Mouse (Mus musculus): Measurements from ENCODE around the gene Rnf182. TPM values are rescaled to one million over a fixed set of nuclear protein-coding genes. Genes with fewer than 3 reads are reported as not detected.

Gene Rnf182
- polyA plus RNA-seq, 1 experiment: 0.47 TPM

- TF ChIP-seq POLR2A (IDR thresholded peaks at IDR 0.05; ENCODE audit: low read depth, low read length) (no peak), CTCF (IDR thresholded peaks at IDR 0.05; ENCODE audit: borderline replicate concordance, insufficient read depth, low read length) (no peak)
- no peaks in the 10 kb centered on the region; the same call in 1 of the 2 replicates for H3K4me1 ChIP-seq (ENCODE audit: control insufficient read depth, insufficient read depth, low read length)
- no peak overlapping the region for H3K4me3 ChIP-seq (ENCODE audit: insufficient read depth, low read length)
- H3K27ac ChIP-seq (ENCODE audit: insufficient read depth, low read length): no peak overlapping the region
Measured at GRCm38 (mm10) chr13:43633024-43633423, 17.5 kb downstream of the Rnf182 start.

- Histone ChIP-seq H3K4me3 (ENCODE audit: insufficient read depth, low read length) (no peak overlapping the region), H3K4me1 (ENCODE audit: control insufficient read depth, insufficient read depth, low read length) (no peaks in the 10 kb centered on the region), H3K27ac (ENCODE audit: insufficient read depth, low read length) (no peak overlapping the region)
- TF ChIP-seq POLR2A (IDR thresholded peaks at IDR 0.05; ENCODE audit: low read depth, low read length) (no peak), CTCF (IDR thresholded peaks at IDR 0.05; ENCODE audit: borderline replicate concordance, insufficient read depth, low read length) (no peak)
Measured at GRCm38 (mm10) chr13:43637720-43638119, 22.2 kb downstream of the Rnf182 start.

GRCm38 (mm10) chr13:43644991-43645390, 29.5 kb downstream of the Rnf182 start:
- Histone ChIP-seq H3K27ac (ENCODE audit: insufficient read depth, low read length) (no peak overlapping the region), H3K4me1 (ENCODE audit: control insufficient read depth, insufficient read depth, low read length) (no peaks in the 10 kb centered on the region), H3K4me3 (ENCODE audit: insufficient read depth, low read length) (no peak overlapping the region)
- no peak for TF ChIP-seq POLR2A (IDR thresholded peaks at IDR 0.05; ENCODE audit: low read depth, low read length)
- no peak for TF ChIP-seq CTCF (IDR thresholded peaks at IDR 0.05; ENCODE audit: borderline replicate concordance, insufficient read depth, low read length)

GRCm38 (mm10) chr13:43648556-43648955, 33.0 kb downstream of the Rnf182 start:
- TF ChIP-seq POLR2A (IDR thresholded peaks at IDR 0.05; ENCODE audit: low read depth, low read length): no peak
- no peak for TF ChIP-seq CTCF (IDR thresholded peaks at IDR 0.05; ENCODE audit: borderline replicate concordance, insufficient read depth, low read length)

GRCm38 (mm10) chr13:43651277-43651676, 35.8 kb downstream of the Rnf182 start:
- Histone ChIP-seq H3K4me1 (ENCODE audit: control insufficient read depth, insufficient read depth, low read length) (no peaks in the 10 kb centered on the region), H3K27ac (ENCODE audit: insufficient read depth, low read length) (no peak overlapping the region), H3K4me3 (ENCODE audit: insufficient read depth, low read length) (no peak overlapping the region)
- no peak for TF ChIP-seq CTCF (IDR thresholded peaks at IDR 0.05; ENCODE audit: borderline replicate concordance, insufficient read depth, low read length)
- no peak for TF ChIP-seq POLR2A (IDR thresholded peaks at IDR 0.05; ENCODE audit: low read depth, low read length)

More at GRCm38 (mm10) chr13:43648556-43648955, 33.0 kb downstream of the Rnf182 start:
- Histone ChIP-seq H3K4me3 (ENCODE audit: insufficient read depth, low read length) (no peak overlapping the region), H3K4me1 (ENCODE audit: control insufficient read depth, insufficient read depth, low read length) (no peaks in the 10 kb centered on the region), H3K27ac (ENCODE audit: insufficient read depth, low read length) (no peak overlapping the region)

GRCm38 (mm10) chr13:43654091-43654490, 38.6 kb downstream of the Rnf182 start:
- TF ChIP-seq POLR2A (IDR thresholded peaks at IDR 0.05; ENCODE audit: low read depth, low read length) (no peak), CTCF (IDR thresholded peaks at IDR 0.05; ENCODE audit: borderline replicate concordance, insufficient read depth, low read length) (no peak)
- Histone ChIP-seq H3K4me3 (ENCODE audit: insufficient read depth, low read length) (no peak overlapping the region), H3K27ac (ENCODE audit: insufficient read depth, low read length) (no peak overlapping the region)

GRCm38 (mm10) chr13:43663225-43663624, 47.7 kb downstream of the Rnf182 start:
- Histone ChIP-seq H3K4me3 (ENCODE audit: insufficient read depth, low read length) (no peak overlapping the region), H3K4me1 (ENCODE audit: control insufficient read depth, insufficient read depth, low read length) (no peaks in the 10 kb centered on the region), H3K27ac (ENCODE audit: insufficient read depth, low read length) (no peak overlapping the region)
- no peak for TF ChIP-seq CTCF (IDR thresholded peaks at IDR 0.05; ENCODE audit: borderline replicate concordance, insufficient read depth, low read length)
- TF ChIP-seq POLR2A (IDR thresholded peaks at IDR 0.05; ENCODE audit: low read depth, low read length): no peak

More at GRCm38 (mm10) chr13:43654091-43654490, 38.6 kb downstream of the Rnf182 start:
- no peaks in the 10 kb centered on the region for H3K4me1 ChIP-seq (ENCODE audit: control insufficient read depth, insufficient read depth, low read length)

- Histone ChIP-seq H3K4me3 (ENCODE audit: insufficient read depth, low read length) (no peak overlapping the region), H3K4me1 (ENCODE audit: control insufficient read depth, insufficient read depth, low read length) (no peaks in the 10 kb centered on the region), H3K27ac (ENCODE audit: insufficient read depth, low read length) (no peak overlapping the region)
- TF ChIP-seq POLR2A (IDR thresholded peaks at IDR 0.05; ENCODE audit: low read depth, low read length) (no peak), CTCF (IDR thresholded peaks at IDR 0.05; ENCODE audit: borderline replicate concordance, insufficient read depth, low read length) (no peak)
Measured at GRCm38 (mm10) chr13:43666130-43666529, 50.6 kb downstream of the Rnf182 start.

- no peak overlapping the region for H3K4me3 ChIP-seq (ENCODE audit: insufficient read depth, low read length)
- TF ChIP-seq CTCF (IDR thresholded peaks at IDR 0.05; ENCODE audit: borderline replicate concordance, insufficient read depth, low read length) (no peak), POLR2A (IDR thresholded peaks at IDR 0.05; ENCODE audit: low read depth, low read length) (no peak)
- H3K4me1 ChIP-seq (ENCODE audit: control insufficient read depth, insufficient read depth, low read length): no peaks in the 10 kb centered on the region
- no peak overlapping the region for H3K27ac ChIP-seq (ENCODE audit: insufficient read depth, low read length)
Measured at GRCm38 (mm10) chr13:43666920-43667319, 51.4 kb downstream of the Rnf182 start.

GRCm38 (mm10) chr13:43677159-43677882, 61.8 kb downstream of the Rnf182 start:
- Histone ChIP-seq H3K4me1 (ENCODE audit: control insufficient read depth, insufficient read depth, low read length) (no peaks in the 10 kb centered on the region), H3K27ac (ENCODE audit: insufficient read depth, low read length) (no peak overlapping the region), H3K4me3 (ENCODE audit: insufficient read depth, low read length) (no peak overlapping the region)
- TF ChIP-seq POLR2A (IDR thresholded peaks at IDR 0.05; ENCODE audit: low read depth, low read length) (no peak), CTCF (IDR thresholded peaks at IDR 0.05; ENCODE audit: borderline replicate concordance, insufficient read depth, low read length) (no peak)
